Mouse (Mus musculus) stomach, postnatal 0 days (tissue): ENCODE measurements around the gene Tsnaxip1. TPM values are rescaled to one million over a fixed set of nuclear protein-coding genes. Genes with fewer than 3 reads are reported as not detected.

ENCODE experiments used
- ATAC-seq: fragments of 200-750 bp; cut with Nextera tagmentation; 2 replicates; pipeline ENCODE4 v1.8.0; 2017; ENCODE audit not compliant: low FRiP score, low TSS enrichment
- DNase-seq: peaks from one replicate; pipeline ENCODE4 v3.0.0-alpha.2; 2016; ENCODE audit warnings: low spot score
- H3K27ac ChIP-seq: fragments of 300-500 bp; sonication (generic); replicated peaks from 2 replicates; pipeline ENCODE4 v1.5.1; 2014; ENCODE audit warnings: mild to moderate bottlenecking, control low read depth
- H3K27me3 ChIP-seq: fragments of 300-500 bp; sonication (generic); 2 replicates; pipeline ENCODE4 v1.6.1; 2014; ENCODE audit warnings: low read length; ENCODE audit not compliant: control insufficient read depth, insufficient read depth
- H3K36me3 ChIP-seq: fragments of 300-500 bp; sonication (generic); 2 replicates; pipeline ENCODE4 v1.6.1; 2014; ENCODE audit warnings: low read length, mixed read lengths; ENCODE audit not compliant: control insufficient read depth, insufficient read depth
- H3K4me1 ChIP-seq: fragments of 300-500 bp; sonication (generic); replicated peaks from 2 replicates; pipeline ENCODE4 v1.6.1; 2014; ENCODE audit warnings: antibody characterized with exemption; ENCODE audit not compliant: control insufficient read depth, insufficient read depth
- H3K4me2 ChIP-seq: fragments of 300-500 bp; sonication (generic); replicated peaks from 2 replicates; pipeline ENCODE4 v1.6.1; 2014; ENCODE audit warnings: low read depth, mild to moderate bottlenecking, control low read depth, moderate library complexity
- H3K4me3 ChIP-seq: fragments of 300-500 bp; sonication (generic); 2 replicates; pipeline ENCODE4 v1.5.1; 2014; ENCODE audit warnings: low read depth, low read length, control low read depth
- H3K9ac ChIP-seq: fragments of 300-500 bp; sonication (generic); 2 replicates; pipeline ENCODE4 v1.6.1; 2014; ENCODE audit warnings: mild to moderate bottlenecking, low read length, control low read depth, mixed read lengths
- H3K9me3 ChIP-seq: fragments of 300-500 bp; sonication (generic); 2 replicates; pipeline ENCODE4 v1.6.1; 2016; ENCODE audit warnings: low read length; ENCODE audit not compliant: control insufficient read depth
- CTCF ChIP-seq: IDR thresholded peaks from 2 replicates; pipeline ENCODE4 v1.5.1; 2016; ENCODE audit warnings: antibody characterized with exemption, low read depth, mild to moderate bottlenecking, moderate library complexity
- EP300 ChIP-seq: optimal IDR thresholded peaks from 2 replicates; pipeline ENCODE3; 2016; ENCODE audit warnings: antibody characterized with exemption
- WGBS: fragments of 180-500 bp; shearing (Covaris S2); extraction: QIAGEN DNeasy Blood & Tissue Kit; methylation state at CpG from one replicate; pipeline ENCODE4 v1.1.7; 2014; 5-methylcytosine and 5-hydroxymethylcytosine counted together
- polyA plus RNA-seq: library from polyadenylated mRNA; unstranded; fragments of >200 nt; fragmentation: Nextera tagmentation; extraction: Ambion mirVana; gene quantifications from 2 replicates; pipeline ENCODE4 v1.2.1, GENCODE M21; 2015

The Tsnaxip1 gene
- polyA plus RNA-seq, 1 experiment from 2014 or later: not detected

DNA sequence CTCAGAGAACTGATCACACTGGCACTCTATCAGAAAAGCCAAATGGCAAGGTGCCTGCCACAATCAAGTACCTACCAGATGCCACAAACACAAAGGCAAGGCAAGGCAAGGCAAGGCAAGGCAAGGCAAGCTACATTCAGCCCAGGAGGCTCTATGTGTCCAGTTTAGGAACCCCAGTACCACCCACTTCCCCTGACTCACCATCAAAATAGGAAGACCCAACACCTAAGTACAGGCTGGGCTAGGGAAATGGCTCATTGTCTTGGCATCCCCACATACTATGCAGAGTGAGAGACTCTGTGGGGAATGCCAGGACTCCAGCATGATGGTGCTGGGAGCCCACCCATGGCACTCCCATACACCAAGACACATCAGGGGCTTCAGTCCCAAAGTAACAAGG is 37.9 kb upstream of the Tsnaxip1 start:
- no peak overlapping the region for H3K4me2 ChIP-seq
- ATAC-seq (no peak), DNase-seq (no peak)
- H3K9me3 ChIP-seq: no peaks in the 10 kb centered on the region
- H3K9ac ChIP-seq: no peak overlapping the region
- H3K27ac ChIP-seq: no peak overlapping the region
- peaks cover 4% of the 10 kb centered on the region; the same call in 1 of the 2 replicates for H3K36me3 ChIP-seq
- H3K27me3 ChIP-seq: no peaks in the 10 kb centered on the region
- peaks cover 2% of the 10 kb centered on the region; the same call in 1 of the 2 replicates for H3K4me1 ChIP-seq
- no peak for TF ChIP-seq EP300
- H3K4me3 ChIP-seq: no peak overlapping the region

DNA sequence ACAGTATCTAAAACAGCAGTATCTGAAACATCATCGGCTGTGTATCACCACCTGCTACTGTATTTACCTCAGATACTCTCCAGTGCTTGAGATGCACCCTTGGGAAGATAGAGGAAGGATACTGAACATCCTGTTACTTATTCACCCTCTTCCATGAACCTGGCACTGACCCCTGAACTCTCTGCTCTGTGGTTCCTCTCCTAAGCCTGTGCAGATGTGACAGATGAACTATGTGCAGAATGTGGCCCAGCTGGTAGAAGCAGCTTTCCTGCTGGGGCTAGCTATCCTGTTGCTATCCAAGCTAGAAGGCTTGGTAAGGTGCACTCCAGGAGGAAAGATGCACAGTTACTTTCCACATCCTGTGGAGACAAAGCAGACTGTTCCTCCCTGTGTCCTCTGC is 34.2 kb upstream of the Tsnaxip1 start:
- WGBS: 80% methylated on average over 1 of the region's 1 CpGs
- H3K27ac ChIP-seq: peak overlapping the region; percentile 71
- TF ChIP-seq CTCF: no peak
- TF ChIP-seq EP300: no peak
- ATAC-seq: no peak
- H3K36me3 ChIP-seq: no peaks in the 10 kb centered on the region
- H3K9ac ChIP-seq: no peak overlapping the region
- no peaks in the 10 kb centered on the region for H3K9me3 ChIP-seq
- DNase-seq: no peak
- H3K27me3 ChIP-seq: no peaks in the 10 kb centered on the region
- H3K4me2 ChIP-seq: no peak overlapping the region
- H3K4me1 ChIP-seq: peaks cover 2% of the 10 kb centered on the region; the same call in 1 of the 2 replicates
- no peak overlapping the region for H3K4me3 ChIP-seq

DNA sequence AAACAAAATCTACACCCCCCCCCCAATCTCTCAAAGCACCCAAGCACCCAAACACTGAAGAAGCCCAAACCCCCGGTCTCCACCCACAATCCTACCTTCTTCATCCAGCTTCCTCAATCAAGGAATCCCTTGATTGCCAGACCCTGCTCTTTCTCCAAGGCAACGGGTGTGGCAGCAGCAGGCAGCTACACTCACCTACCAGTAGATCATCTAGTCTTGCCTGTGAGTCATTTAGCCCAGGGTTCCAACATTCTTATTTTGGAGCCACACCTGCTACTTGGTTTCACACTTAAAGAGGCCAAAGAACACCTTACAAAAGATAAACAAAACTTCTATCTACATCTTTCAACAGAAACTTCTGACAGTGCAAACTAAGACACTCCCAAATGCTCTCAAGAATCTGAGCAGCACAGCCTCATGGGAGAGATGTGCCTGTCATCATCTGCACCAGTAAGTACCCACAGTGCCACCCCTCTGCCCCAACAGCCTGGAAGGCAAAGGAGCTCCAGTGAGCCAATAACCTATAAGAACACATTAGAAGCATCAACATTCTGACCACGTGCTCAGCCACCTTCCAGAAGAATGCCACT is 33.4 kb upstream of the Tsnaxip1 start:
- 47% methylated on average over 3 of the region's 3 CpGs for WGBS
- no peaks in the 10 kb centered on the region for H3K27me3 ChIP-seq
- DNase-seq: peak; percentile 54

DNA sequence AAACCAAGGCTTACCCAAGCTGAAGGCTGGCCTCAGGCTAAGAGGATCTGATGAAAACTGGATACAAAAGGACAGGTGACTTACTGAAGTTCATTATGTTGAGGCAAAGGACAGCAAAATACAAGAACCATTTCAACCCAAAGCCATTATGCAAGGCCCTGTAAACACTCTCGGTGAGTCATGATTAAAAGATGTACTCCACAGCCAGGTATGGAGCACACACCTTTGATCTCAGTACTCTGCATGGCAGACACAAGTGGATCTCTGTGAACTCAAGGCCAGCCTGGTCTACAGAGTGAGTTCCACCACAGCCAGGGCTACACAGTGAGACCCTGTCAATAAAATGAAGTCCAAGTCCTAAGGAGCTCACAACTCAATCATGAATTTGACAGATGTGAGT is 31.7 kb upstream of the Tsnaxip1 start:
- DNase-seq (no peak), ATAC-seq (peak; percentile 19; the same call in 1 of the 2 replicates)
- no peaks in the 10 kb centered on the region for H3K9me3 ChIP-seq
- no peaks in the 10 kb centered on the region for H3K36me3 ChIP-seq
- no peak for TF ChIP-seq CTCF
- TF ChIP-seq EP300: no peak
- H3K4me2 ChIP-seq: no peak overlapping the region
- H3K27ac ChIP-seq: peak overlapping the region; percentile 69
- H3K4me1 ChIP-seq: peaks cover 6% of the 10 kb centered on the region; the same call in 1 of the 2 replicates
- no peak overlapping the region for H3K4me3 ChIP-seq
- no peaks in the 10 kb centered on the region for H3K27me3 ChIP-seq
- H3K9ac ChIP-seq: no peak overlapping the region
- 56% methylated on average over 1 of the region's 1 CpGs for WGBS

More for the DNA sequence above, 33.4 kb upstream of the Tsnaxip1 start:
- Histone ChIP-seq H3K9me3 (no peaks in the 10 kb centered on the region), H3K4me2 (no peak overlapping the region), H3K9ac (no peak overlapping the region), H3K4me1 (peaks cover 5% of the 10 kb centered on the region; the same call in 1 of the 2 replicates), H3K4me3 (no peak overlapping the region), H3K36me3 (no peaks in the 10 kb centered on the region), H3K27ac (peak overlapping the region; percentile 71)
- TF ChIP-seq CTCF: no peak
- no peak for TF ChIP-seq EP300
- peak; percentile 84 for ATAC-seq

DNA sequence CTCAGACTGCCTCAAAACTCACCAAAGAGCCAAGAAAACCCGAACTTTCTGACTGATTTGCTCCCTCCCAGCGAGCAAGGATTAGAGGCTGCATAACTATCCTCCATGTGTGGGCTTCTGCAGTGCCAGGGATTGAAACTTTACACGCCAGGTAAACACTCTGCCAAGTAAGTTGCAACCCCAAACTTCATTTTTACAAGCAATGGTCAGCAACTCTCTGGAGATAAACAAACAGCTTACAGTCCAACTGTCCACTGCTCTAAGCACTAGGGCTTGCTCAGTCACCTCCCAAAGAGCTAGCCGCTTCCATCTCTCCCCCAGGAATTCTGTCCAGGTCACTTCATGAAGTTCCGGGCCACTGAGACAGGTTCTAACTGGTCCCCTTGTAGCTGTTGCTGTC is 29.1 kb upstream of the Tsnaxip1 start:
- H3K9ac ChIP-seq: no peak overlapping the region
- DNase-seq: no peak
- TF ChIP-seq CTCF (no peak), EP300 (no peak)
- WGBS: 68% methylated on average over 5 of the region's 5 CpGs
- H3K4me2 ChIP-seq: no peak overlapping the region
- no peaks in the 10 kb centered on the region for H3K9me3 ChIP-seq
- no peak for ATAC-seq
- H3K27me3 ChIP-seq: no peaks in the 10 kb centered on the region
- H3K4me3 ChIP-seq: no peak overlapping the region
- H3K36me3 ChIP-seq: no peaks in the 10 kb centered on the region
- peak overlapping the region; percentile 78; the same call in 1 of the 2 replicates for H3K27ac ChIP-seq
- H3K4me1 ChIP-seq: peaks cover 5% of the 10 kb centered on the region; the same call in 1 of the 2 replicates

DNA sequence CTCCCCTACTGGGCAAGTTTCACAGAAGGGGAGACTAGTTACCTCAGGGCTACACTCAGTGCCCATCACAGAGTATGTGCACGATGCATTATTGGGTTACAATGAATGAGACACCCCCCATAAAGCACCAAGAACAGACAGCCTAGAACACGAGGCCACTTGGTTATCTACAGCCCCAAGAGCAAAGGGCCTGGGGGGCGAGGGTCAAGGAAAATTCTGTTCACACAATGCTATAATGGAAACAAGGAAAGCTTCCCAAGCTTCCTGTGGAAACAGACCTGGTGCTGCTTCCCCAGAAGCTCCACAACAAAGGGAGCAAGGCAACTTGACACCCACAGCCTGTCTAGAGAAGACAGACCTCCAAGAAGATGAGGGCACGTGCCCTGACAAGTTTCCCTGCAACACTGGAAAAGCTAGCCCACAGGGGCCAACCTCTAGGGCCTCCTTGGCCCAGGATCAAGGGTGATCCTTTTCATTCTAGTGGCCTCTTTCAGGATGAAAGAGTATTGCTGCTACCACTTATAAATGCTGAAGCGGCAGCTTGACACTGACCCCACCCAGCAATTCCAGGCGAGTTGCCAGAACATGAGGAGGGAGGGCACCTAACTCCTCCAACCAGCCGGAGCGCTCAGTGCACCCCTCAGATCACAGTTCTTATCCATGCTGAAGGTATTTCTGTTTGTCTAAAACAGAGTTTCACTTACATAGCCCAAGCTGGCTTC is 28.3 kb upstream of the Tsnaxip1 start:
- H3K4me2 ChIP-seq: no peak overlapping the region
- DNase-seq: peak; percentile 93
- TF ChIP-seq CTCF (no peak), EP300 (no peak)
- peak overlapping the region; percentile 78 for H3K27ac ChIP-seq
- H3K4me1 ChIP-seq: 0 out of 2 replicates have a peak, but pooled peaks cover 3% of the 10 kb centered on the region
- no peaks in the 10 kb centered on the region for H3K36me3 ChIP-seq
- WGBS: 27% methylated on average over 8 of the region's 8 CpGs
- no peak overlapping the region for H3K4me3 ChIP-seq
- peak; percentile 81 for ATAC-seq
- H3K9me3 ChIP-seq: no peaks in the 10 kb centered on the region
- no peaks in the 10 kb centered on the region for H3K27me3 ChIP-seq
- no peak overlapping the region for H3K9ac ChIP-seq
